Mouse (Mus musculus) megakaryocyte-erythroid progenitor cell, adult 5-6 weeks (primary cell): ENCODE data around the gene Smarcd3. TPM values are rescaled to one million over a fixed set of nuclear protein-coding genes. Genes with fewer than 3 reads are reported as not detected.
"Not testable (repeated sequence)": the region's sequence is repeated elsewhere in the genome, so short reads cannot be mapped to it uniquely, and the experiment has no call there.

Experiments
- ATAC-seq: replicated peaks from 2 replicates; pipeline ENCODE4 v1.8.0; 2016; ENCODE audit warnings: mild to moderate bottlenecking, inconsistent platforms; ENCODE audit not compliant: severe bottlenecking, poor library complexity, low FRiP score, low TSS enrichment
- total RNA-seq, 2 experiments: library from RNA; stranded (forward) in 1 of 2; stranded (reverse) in 1 of 2; fragments of 200-1000, 215-1000 nt in 1 of 2; fragments of >200 nt in 1 of 2; fragmentation: Nextera tagmentation in 1 of 2; gene quantifications; 2 replicates each; pipeline ENCODE4 v1.2.3; 2014 to 2017

Smarcd3 gene
- total RNA-seq, 2 experiments from 2014 or later = not detected

GRCm38 (mm10) chr5:24586547-24587199, 37.5 kb downstream of the Smarcd3 start, which contains the start of gene Chpf2:
Gene Chpf2, plus strand, starts transcription at chr5:24586741.
- ATAC-seq = peak; percentile 89

- ATAC-seq = no peak
These were observed 38.1 kb downstream of the Smarcd3 start for GRCm38 (mm10) chr5:24586106-24586505.

- ATAC-seq = peak; percentile 2; the same call in 1 of the 2 replicates
These were observed 45.9 kb downstream of the Smarcd3 start for GRCm38 (mm10) chr5:24578109-24578963.

- peak; percentile 95 for ATAC-seq
These were observed 46.9 kb downstream of the Smarcd3 start, which contains the start of gene Abcf2 for GRCm38 (mm10) chr5:24577183-24577929. Gene Abcf2, minus strand, starts transcription at chr5:24577467.

GRCm38 (mm10) chr5:24576801-24577182, 47.4 kb downstream of the Smarcd3 start:
- ATAC-seq = peak; percentile 30

- no peak for ATAC-seq
These were observed 48.3 kb downstream of the Smarcd3 start for GRCm38 (mm10) chr5:24575948-24576347.

- no peak for ATAC-seq
These were observed 67.5 kb downstream of the Smarcd3 start, which contains the start of gene 4931409K22Rik for GRCm38 (mm10) chr5:24556709-24557108. Gene 4931409K22Rik, minus strand, starts transcription at chr5:24556809.

- not testable (repeated sequence) for ATAC-seq
These were observed 68.9 kb downstream of the Smarcd3 start for GRCm38 (mm10) chr5:24555335-24555734.

- no peak for ATAC-seq
These were observed 70.5 kb downstream of the Smarcd3 start for GRCm38 (mm10) chr5:24553621-24554244.

- ATAC-seq = no peak
These were observed 72.9 kb downstream of the Smarcd3 start for GRCm38 (mm10) chr5:24551317-24551688.

- no peak for ATAC-seq
These were observed 73.5 kb downstream of the Smarcd3 start for GRCm38 (mm10) chr5:24550598-24551316.

GRCm38 (mm10) chr5:24542643-24543042, 81.6 kb downstream of the Smarcd3 start:
- ATAC-seq = no peak

- ATAC-seq = no peak
These were observed 83.1 kb downstream of the Smarcd3 start for GRCm38 (mm10) chr5:24541144-24541569.

Other genes with a start within 250 kb of the Smarcd3 start
- 1.9 and 5.2 TPM in 2 replicates for gene Atg9b, start 232.3 kb downstream of the Smarcd3 start, total RNA-seq (2014; fragmentation: Nextera tagmentation)
- gene Atg9b, start 232.3 kb downstream of the Smarcd3 start, total RNA-seq (2017) = 1.1 and 7.3 TPM in 2 replicates
- gene Abcb8, start 230.7 kb downstream of the Smarcd3 start, total RNA-seq (2014; fragmentation: Nextera tagmentation) = 59.4 and 83.4 TPM in 2 replicates
- gene Abcb8, start 230.7 kb downstream of the Smarcd3 start, total RNA-seq (2017) = 8.3 and 24.8 TPM in 2 replicates
- 1.4 TPM in 1 of 2 replicates, not detected in the other for gene Asic3, start 211.0 kb downstream of the Smarcd3 start, total RNA-seq (2014; fragmentation: Nextera tagmentation)
- gene Asic3, start 211.0 kb downstream of the Smarcd3 start, total RNA-seq (2017) = not detected in 2 replicates
- 25.5 and 31.7 TPM in 2 replicates for gene Cdk5, start 200.9 kb downstream of the Smarcd3 start, total RNA-seq (2014; fragmentation: Nextera tagmentation)
- gene Cdk5, start 200.9 kb downstream of the Smarcd3 start, total RNA-seq (2017) = 15.0 and 26.5 TPM in 2 replicates
- 22.8 and 24.7 TPM in 2 replicates for gene Slc4a2, start 200.6 kb downstream of the Smarcd3 start, total RNA-seq (2014; fragmentation: Nextera tagmentation)
- gene Slc4a2, start 200.6 kb downstream of the Smarcd3 start, total RNA-seq (2017) = 15.5 and 16.4 TPM in 2 replicates
- gene Fastk, start 179.1 kb downstream of the Smarcd3 start, total RNA-seq (2014; fragmentation: Nextera tagmentation) = 101 and 135 TPM in 2 replicates
- gene Fastk, start 179.1 kb downstream of the Smarcd3 start, total RNA-seq (2017) = 14.1 and 30.4 TPM in 2 replicates
- 10.5 and 11.4 TPM in 2 replicates for gene Tmub1, start 176.6 kb downstream of the Smarcd3 start, total RNA-seq (2014; fragmentation: Nextera tagmentation)
- 5.6 and 6.2 TPM in 2 replicates for gene Tmub1, start 176.6 kb downstream of the Smarcd3 start, total RNA-seq (2017)
- 36.5 and 53.3 TPM in 2 replicates for gene Agap3, start 172.2 kb downstream of the Smarcd3 start, total RNA-seq (2014; fragmentation: Nextera tagmentation)
- 21.7 and 33.3 TPM in 2 replicates for gene Agap3, start 172.2 kb downstream of the Smarcd3 start, total RNA-seq (2017)
- not detected in 2 replicates for gene Gbx1, start 97.2 kb downstream of the Smarcd3 start, total RNA-seq (2014; fragmentation: Nextera tagmentation)
- gene Gbx1, start 97.2 kb downstream of the Smarcd3 start, total RNA-seq (2017) = not detected in 2 replicates
- not detected in 2 replicates for gene Asb10, start 83.4 kb downstream of the Smarcd3 start, total RNA-seq (2014; fragmentation: Nextera tagmentation)
- gene Asb10, start 83.4 kb downstream of the Smarcd3 start, total RNA-seq (2017) = not detected in 2 replicates
- gene 4931409K22Rik, start 67.6 kb downstream of the Smarcd3 start, total RNA-seq (2014; fragmentation: Nextera tagmentation) = not detected in 2 replicates
- gene 4931409K22Rik, start 67.6 kb downstream of the Smarcd3 start, total RNA-seq (2017) = not detected in 2 replicates
- 70.2 and 80.7 TPM in 2 replicates for gene Abcf2, start 46.9 kb downstream of the Smarcd3 start, total RNA-seq (2014; fragmentation: Nextera tagmentation)
- 122 and 164 TPM in 2 replicates for gene Abcf2, start 46.9 kb downstream of the Smarcd3 start, total RNA-seq (2017)
- gene Chpf2, start 37.7 kb downstream of the Smarcd3 start, total RNA-seq (2014; fragmentation: Nextera tagmentation) = 12.0 and 14.7 TPM in 2 replicates
- gene Chpf2, start 37.7 kb downstream of the Smarcd3 start, total RNA-seq (2017) = 14.5 and 22.5 TPM in 2 replicates
- 18.4 and 22.4 TPM in 2 replicates for gene Nub1, start 61.1 kb upstream of the Smarcd3 start, total RNA-seq (2014; fragmentation: Nextera tagmentation)
- gene Nub1, start 61.1 kb upstream of the Smarcd3 start, total RNA-seq (2017) = 24.3 and 40.1 TPM in 2 replicates
- 0.32 TPM in 1 of 2 replicates, not detected in the other for gene Wdr86, start 106.3 kb upstream of the Smarcd3 start, total RNA-seq (2014; fragmentation: Nextera tagmentation)
- 0.42 TPM in 1 of 2 replicates, not detected in the other for gene Wdr86, start 106.3 kb upstream of the Smarcd3 start, total RNA-seq (2017)
- not detected in 2 replicates for gene Crygn, start 133.6 kb upstream of the Smarcd3 start, total RNA-seq (2014; fragmentation: Nextera tagmentation)
- gene Crygn, start 133.6 kb upstream of the Smarcd3 start, total RNA-seq (2017) = not detected in 2 replicates
- gene Rheb, start 218.2 kb upstream of the Smarcd3 start, total RNA-seq (2014; fragmentation: Nextera tagmentation) = 71.1 and 91.4 TPM in 2 replicates
- 42.6 and 55.6 TPM in 2 replicates for gene Rheb, start 218.2 kb upstream of the Smarcd3 start, total RNA-seq (2017)